Mouse (Mus musculus): ENCODE data around the gene Hspa13. TPM values are rescaled to one million over a fixed set of nuclear protein-coding genes. Genes with fewer than 3 reads are reported as not detected.

Gene Hspa13
- total and polyA plus RNA-seq, 2 experiments from 2014 or later = 36.4 to 40.4 TPM

- WGBS = 97% methylated on average over 1 of the region's 1 CpGs
- TF ChIP-seq CTCF (IDR thresholded peaks at IDR 0.05; ENCODE audit: low read depth) = no peak
- no peak for ATAC-seq
Observed at GRCm38 (mm10) chr16:75748926-75749325, 18.0 kb downstream of the Hspa13 start.

GRCm38 (mm10) chr16:75744014-75744413 is 22.9 kb downstream of the Hspa13 start:
- Histone ChIP-seq H3K4me2 (ENCODE audit: low read depth, low read length) (no peak overlapping the region), H3K9me3 (ENCODE audit: low read length) (no peaks in the 10 kb centered on the region), H3K4me1 (ENCODE audit: insufficient read depth, low read length) (no peaks in the 10 kb centered on the region), H3K27me3 (ENCODE audit: insufficient read depth, low read length) (no peaks in the 10 kb centered on the region), H3K27ac (no peak overlapping the region), H3K36me3 (ENCODE audit: insufficient read depth, low read length) (no peaks in the 10 kb centered on the region), H3K9ac (replicated peaks; ENCODE audit: low read length) (no peak overlapping the region), H3K4me3 (ENCODE audit: low read length) (no peak overlapping the region)
- DNase-seq (ENCODE audit: low spot score) (no peak), ATAC-seq (no peak)
- WGBS = 54% methylated on average over 3 of the region's 3 CpGs
- TF ChIP-seq CTCF (IDR thresholded peaks at IDR 0.05; ENCODE audit: low read depth) = no peak

More at GRCm38 (mm10) chr16:75748926-75749325, 18.0 kb downstream of the Hspa13 start:
- Histone ChIP-seq H3K4me1 (ENCODE audit: insufficient read depth, low read length) (no peaks in the 10 kb centered on the region), H3K4me2 (ENCODE audit: low read depth, low read length) (no peak overlapping the region), H3K27ac (no peak overlapping the region), H3K4me3 (ENCODE audit: low read length) (no peak overlapping the region), H3K27me3 (ENCODE audit: insufficient read depth, low read length) (no peaks in the 10 kb centered on the region), H3K9me3 (ENCODE audit: low read length) (no peaks in the 10 kb centered on the region), H3K36me3 (ENCODE audit: insufficient read depth, low read length) (no peaks in the 10 kb centered on the region), H3K9ac (replicated peaks; ENCODE audit: low read length) (no peak overlapping the region)
- no peak for DNase-seq (ENCODE audit: low spot score)

DNA sequence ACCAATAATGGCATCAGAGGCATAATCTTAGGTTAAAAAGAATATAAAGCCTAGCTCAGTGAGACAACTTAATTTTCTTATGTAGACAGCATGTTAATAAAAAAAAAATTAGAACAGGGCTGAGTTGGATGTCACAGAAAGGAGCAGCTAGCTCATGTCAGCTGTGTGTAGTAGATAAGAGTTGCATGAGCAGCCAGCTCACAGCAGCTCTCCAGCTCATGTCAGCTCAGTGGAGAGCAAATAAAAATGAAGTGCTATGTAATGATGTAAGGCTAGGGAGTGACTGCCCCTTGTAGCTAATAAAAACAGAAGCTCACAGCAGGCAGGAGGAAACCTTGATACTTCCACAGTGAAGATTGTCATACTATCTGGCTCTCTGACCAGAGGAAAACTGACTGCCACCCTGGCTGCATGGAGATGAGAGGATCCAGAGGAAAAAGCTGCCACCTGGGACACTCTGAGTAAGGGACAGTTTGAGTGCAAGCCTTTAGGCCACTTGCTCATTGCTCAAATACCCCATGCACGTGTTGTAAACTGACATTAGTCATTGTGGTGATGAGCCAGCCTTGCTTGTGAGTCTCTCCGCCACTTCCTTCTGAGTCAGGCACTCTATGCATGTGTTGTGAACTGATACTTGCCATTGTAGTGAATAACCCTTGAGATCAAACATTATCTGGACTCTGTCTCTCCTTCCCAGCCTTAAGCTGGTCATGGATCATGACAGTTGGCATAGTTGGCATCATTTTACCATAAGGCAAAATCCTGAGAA is 49.3 kb downstream of the Hspa13 start:
- Histone ChIP-seq H3K9me3 (ENCODE audit: low read length) (no peaks in the 10 kb centered on the region), H3K4me2 (ENCODE audit: low read depth, low read length) (no peak overlapping the region), H3K4me1 (ENCODE audit: insufficient read depth, low read length) (no peaks in the 10 kb centered on the region), H3K9ac (replicated peaks; ENCODE audit: low read length) (no peak overlapping the region), H3K27ac (no peak overlapping the region), H3K4me3 (ENCODE audit: low read length) (no peak overlapping the region), H3K27me3 (ENCODE audit: insufficient read depth, low read length) (no peaks in the 10 kb centered on the region), H3K36me3 (ENCODE audit: insufficient read depth, low read length) (no peaks in the 10 kb centered on the region)
- ATAC-seq = no peak
- 68% methylated on average over 2 of the region's 2 CpGs for WGBS
- no peak for TF ChIP-seq CTCF (IDR thresholded peaks at IDR 0.05; ENCODE audit: low read depth)
- DNase-seq (ENCODE audit: low spot score) = no peak

- TF ChIP-seq CTCF (IDR thresholded peaks at IDR 0.05; ENCODE audit: low read depth) = peak; percentile 72
- Histone ChIP-seq H3K4me3 (ENCODE audit: low read length) (no peak overlapping the region), H3K27me3 (ENCODE audit: insufficient read depth, low read length) (no peaks in the 10 kb centered on the region), H3K4me2 (ENCODE audit: low read depth, low read length) (no peak overlapping the region), H3K36me3 (ENCODE audit: insufficient read depth, low read length) (no peaks in the 10 kb centered on the region), H3K27ac (no peak overlapping the region), H3K9ac (replicated peaks; ENCODE audit: low read length) (no peak overlapping the region), H3K4me1 (ENCODE audit: insufficient read depth, low read length) (no peaks in the 10 kb centered on the region), H3K9me3 (ENCODE audit: low read length) (no peaks in the 10 kb centered on the region)
- DNase-seq (ENCODE audit: low spot score) (peak; percentile 62), ATAC-seq (no peak)
- 15% methylated on average over 2 of the region's 2 CpGs for WGBS
Observed at GRCm38 (mm10) chr16:75696176-75696575, 70.7 kb downstream of the Hspa13 start.

Small RNA genes within 50 kb of the gene (microRNA-seq; reads per million reads assigned to microRNA genes)
- 0 reads per million in 2 experiments for gene Gm22923

Other genes with a start within 250 kb of the Hspa13 start
- not detected in 2 replicates for gene Lipi, start 181.0 kb downstream of the Hspa13 start, total RNA-seq (2014; rRNA removed)
- not detected in 2 replicates for gene Lipi, start 181.0 kb downstream of the Hspa13 start, polyA plus RNA-seq (2015; fragmentation: Nextera tagmentation; extraction: Ambion mirVana)
- 6.8 and 8.1 TPM in 2 replicates for gene Rbm11, start 174.3 kb downstream of the Hspa13 start, total RNA-seq (2014; rRNA removed)
- 8.3 and 8.7 TPM in 2 replicates for gene Rbm11, start 174.3 kb downstream of the Hspa13 start, polyA plus RNA-seq (2015; fragmentation: Nextera tagmentation; extraction: Ambion mirVana)